Mouse (Mus musculus) retina, postnatal 1 day (tissue): Measurements from ENCODE around the gene Dspp.

ENCODE experiments used
- DNase-seq: peaks from one replicate; pipeline ENCODE4 v3.0.0-alpha.2; 2012

Dspp gene

GRCm38 (mm10) chr5:104170412-104170811, at the start of gene Dspp:
TSS of gene Dspp (plus strand) at chr5:104170712.
- no peak for DNase-seq

GRCm38 (mm10) chr5:104124016-104124658, 46.4 kb upstream of the Dspp start:
- no peak for DNase-seq

- no peak for DNase-seq
Measured at GRCm38 (mm10) chr5:104126561-104127320, 43.8 kb upstream of the Dspp start.

- DNase-seq: no peak
Measured at GRCm38 (mm10) chr5:104127351-104127750, 43.2 kb upstream of the Dspp start.

GRCm38 (mm10) chr5:104128281-104129031, 42.1 kb upstream of the Dspp start:
- no peak for DNase-seq

GRCm38 (mm10) chr5:104130891-104131290, 39.6 kb upstream of the Dspp start:
- DNase-seq: no peak

- DNase-seq: no peak
Measured at GRCm38 (mm10) chr5:104131544-104131943, 39.0 kb upstream of the Dspp start.

- DNase-seq: no peak
Measured at GRCm38 (mm10) chr5:104133752-104134151, 36.8 kb upstream of the Dspp start.

GRCm38 (mm10) chr5:104137920-104138541, 32.5 kb upstream of the Dspp start:
- no peak for DNase-seq

- DNase-seq: no peak
Measured at GRCm38 (mm10) chr5:104141067-104141466, 29.4 kb upstream of the Dspp start.

GRCm38 (mm10) chr5:104144057-104144456, 26.5 kb upstream of the Dspp start:
- no peak for DNase-seq

GRCm38 (mm10) chr5:104149349-104149748, 21.2 kb upstream of the Dspp start:
- DNase-seq: no peak

- no peak for DNase-seq
Measured at GRCm38 (mm10) chr5:104150196-104150595, 20.3 kb upstream of the Dspp start.

GRCm38 (mm10) chr5:104157701-104158100, 12.8 kb upstream of the Dspp start:
- no peak for DNase-seq

GRCm38 (mm10) chr5:104158332-104159052, 12.0 kb upstream of the Dspp start:
- no peak for DNase-seq

- DNase-seq: peak; percentile 14
Measured at GRCm38 (mm10) chr5:104160581-104160980, 9.9 kb upstream of the Dspp start.

GRCm38 (mm10) chr5:104161390-104161789, 9.1 kb upstream of the Dspp start:
- DNase-seq: no peak

- no peak for DNase-seq
Measured at GRCm38 (mm10) chr5:104163536-104163935, 7.0 kb upstream of the Dspp start.

- no peak for DNase-seq
Measured at GRCm38 (mm10) chr5:104173094-104173493, 2.6 kb downstream of the Dspp start.

GRCm38 (mm10) chr5:104183743-104184142, 13.2 kb downstream of the Dspp start:
- DNase-seq: no peak

GRCm38 (mm10) chr5:104187281-104187680, 16.8 kb downstream of the Dspp start:
- DNase-seq: no peak

- no peak for DNase-seq
Measured at GRCm38 (mm10) chr5:104195086-104195485, 24.6 kb downstream of the Dspp start.
